Mouse (Mus musculus): ENCODE results near the gene Gprin1.

- TF ChIP-seq CTCF (IDR thresholded peaks at IDR 0.05; ENCODE audit: low read depth, low read length) (no peak), POLR2A (IDR thresholded peaks at IDR 0.05; ENCODE audit: extremely low read depth, insufficient read depth, low read length) (no peak)
These were observed 983 bp downstream of the Gprin1 start for GRCm38 (mm10) chr13:54748721-54749060.
